Mouse (Mus musculus) cerebellum, postnatal 10 days (tissue): ENCODE measurements at regions not wholly inside any gene's neighbourhood (a gene's known extent, or its start where the extent isn't known, plus 50 kb on each side); places are given as distances from the start of the nearest gene placed in this dataset.
"Not testable (repeated sequence)": the region's sequence is repeated elsewhere in the genome, so short reads cannot be mapped to it uniquely, and the experiment has no call there.

Experiments
- DNase-seq, 2 experiments: peaks; one replicate each; pipeline ENCODE4 v3.0.0; 2021; ENCODE audit warnings: mixed read lengths in 2 of 2

GRCm38 (mm10) chr6:107012938-107013511, 213.1 kb upstream of the Crbn start:
- DNase-seq: peak; percentile 47

GRCm38 (mm10) chr6:107019126-107019525, 219.2 kb upstream of the Crbn start:
- DNase-seq: no peak

- DNase-seq: no peak
Observed at GRCm38 (mm10) chr6:107045177-107045576, 245.3 kb upstream of the Crbn start.

GRCm38 (mm10) chr6:107051604-107052003, 251.7 kb upstream of the Crbn start:
- DNase-seq: no peak

- DNase-seq: no peak
Observed at GRCm38 (mm10) chr6:107052180-107052579, 252.3 kb upstream of the Crbn start.

GRCm38 (mm10) chr6:107059001-107059765, 259.3 kb upstream of the Crbn start:
- no peak for DNase-seq

GRCm38 (mm10) chr6:107062886-107063565, 263.1 kb upstream of the Crbn start:
- DNase-seq: peak; percentile 76 to 79

- DNase-seq: no peak
Observed at GRCm38 (mm10) chr6:107070441-107070840, 270.6 kb upstream of the Crbn start.

- no peak for DNase-seq
Observed at GRCm38 (mm10) chr6:107092600-107092999, 292.7 kb upstream of the Crbn start.

GRCm38 (mm10) chr6:107128716-107129115, 328.8 kb upstream of the Crbn start:
- no peak for DNase-seq

- DNase-seq: no peak
Observed at GRCm38 (mm10) chr6:107167736-107168491, 361.7 kb upstream of the Lrrn1 start.

GRCm38 (mm10) chr6:107218309-107218708, 311.3 kb upstream of the Lrrn1 start:
- DNase-seq: no peak

GRCm38 (mm10) chr6:107218721-107219120, 310.8 kb upstream of the Lrrn1 start:
- DNase-seq: no peak

- DNase-seq: peak; percentile 8 to 16
Observed at GRCm38 (mm10) chr6:107222602-107223001, 307.0 kb upstream of the Lrrn1 start.

- DNase-seq: not testable (repeated sequence)
Observed at GRCm38 (mm10) chr6:107229843-107230242, 299.7 kb upstream of the Lrrn1 start.

GRCm38 (mm10) chr6:107237692-107238091, 291.9 kb upstream of the Lrrn1 start:
- DNase-seq: no peak

- DNase-seq: no peak
Observed at GRCm38 (mm10) chr6:107243981-107244380, 285.6 kb upstream of the Lrrn1 start.

- no peak for DNase-seq
Observed at GRCm38 (mm10) chr6:107280348-107280747, 249.2 kb upstream of the Lrrn1 start.

GRCm38 (mm10) chr6:107290850-107291249, 238.7 kb upstream of the Lrrn1 start:
- DNase-seq: peak; percentile 86 to 87

- DNase-seq: peak; percentile 39 to 51
Observed at GRCm38 (mm10) chr6:107303676-107304369, 225.7 kb upstream of the Lrrn1 start.

GRCm38 (mm10) chr6:107319565-107319964, 210.0 kb upstream of the Lrrn1 start:
- DNase-seq: no peak

- DNase-seq: peak; percentile 40 to 67
Observed at GRCm38 (mm10) chr6:107350503-107350902, 179.1 kb upstream of the Lrrn1 start.
